Mouse (Mus musculus): Measurements from ENCODE around the gene Tnfsf13b. TPM values are rescaled to one million over a fixed set of nuclear protein-coding genes. Genes with fewer than 3 reads are reported as not detected.

Gene Tnfsf13b
- total and polyA plus RNA-seq, 3 experiments = 0.16 TPM; not detected in 2

GRCm38 (mm10) chr8:10006986-10007659, 856 bp downstream of the Tnfsf13b start:
- H3K36me3 ChIP-seq (replicated peaks) = no peaks in the 10 kb centered on the region
- TF ChIP-seq POLR2AphosphoS5 (IDR thresholded peaks at IDR 0.05; ENCODE audit: insufficient replicate concordance, low read depth, low read length) (no peak), GATA2 (IDR thresholded peaks at IDR 0.05; ENCODE audit: borderline replicate concordance, low read depth, low read length) (no peak), CTCF (IDR thresholded peaks at IDR 0.05; ENCODE audit: low read depth, low read length) (no peak), GATA1 (IDR thresholded peaks at IDR 0.05; ENCODE audit: borderline replicate concordance, low read length) (no peak), TAL1 (conservative IDR thresholded peaks at IDR 0.05; ENCODE audit: low read depth, low read length) (no peak)
- DNase-seq (ENCODE audit: low spot score) (no peak), ATAC-seq (ENCODE audit: extremely low read depth, insufficient number of reproducible peaks, low FRiP score, poor library complexity, severe bottlenecking) (no peak)
- no peaks in the 10 kb centered on the region for H3K4me1 ChIP-seq (ENCODE audit: insufficient read depth, low read depth, low read length)
- H3K4me3 ChIP-seq (ENCODE audit: low read depth, low read length) = peak overlapping the region; percentile 9; the same call in 1 of the 2 replicates
- peaks cover 17% of the 10 kb centered on the region; the same call in 1 of the 2 replicates for H3K27me3 ChIP-seq (ENCODE audit: insufficient read depth, low read length)
- no peaks in the 10 kb centered on the region for H3K9me3 ChIP-seq (replicated peaks)

DNA sequence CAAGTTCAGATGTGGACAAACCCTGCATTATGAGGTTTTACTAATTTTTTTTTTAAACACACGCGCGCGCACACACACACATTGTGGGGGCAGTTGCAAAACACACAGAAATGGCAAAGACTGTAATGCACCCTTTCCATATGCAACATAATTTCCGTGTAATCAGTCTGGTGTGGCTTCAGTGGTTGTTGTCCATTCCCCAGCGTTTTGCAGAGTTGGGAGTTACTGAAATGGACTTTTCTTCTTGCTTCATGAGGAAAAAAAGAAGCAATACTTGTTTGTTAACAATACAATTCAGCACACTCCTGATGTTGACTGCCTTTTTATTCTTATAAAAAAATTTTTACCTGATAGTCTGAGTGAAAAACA, 1.4 kb downstream of the Tnfsf13b start:
- H3K27me3 ChIP-seq (ENCODE audit: insufficient read depth, low read length) = peaks cover 17% of the 10 kb centered on the region; the same call in 1 of the 2 replicates
- H3K9me3 ChIP-seq (replicated peaks) = no peaks in the 10 kb centered on the region
- H3K36me3 ChIP-seq (replicated peaks) = no peaks in the 10 kb centered on the region
- no peak for ATAC-seq (ENCODE audit: extremely low read depth, insufficient number of reproducible peaks, low FRiP score, poor library complexity, severe bottlenecking)
- TF ChIP-seq CTCF (IDR thresholded peaks at IDR 0.05; ENCODE audit: low read depth, low read length) (no peak), GATA2 (IDR thresholded peaks at IDR 0.05; ENCODE audit: borderline replicate concordance, low read depth, low read length) (no peak), GATA1 (IDR thresholded peaks at IDR 0.05; ENCODE audit: borderline replicate concordance, low read length) (no peak), TAL1 (conservative IDR thresholded peaks at IDR 0.05; ENCODE audit: low read depth, low read length) (no peak), POLR2AphosphoS5 (IDR thresholded peaks at IDR 0.05; ENCODE audit: insufficient replicate concordance, low read depth, low read length) (no peak)
- H3K4me1 ChIP-seq (ENCODE audit: insufficient read depth, low read depth, low read length) = no peaks in the 10 kb centered on the region
- H3K4me3 ChIP-seq (ENCODE audit: low read depth, low read length) = no peak overlapping the region
- DNase-seq (ENCODE audit: low spot score) = no peak

DNA sequence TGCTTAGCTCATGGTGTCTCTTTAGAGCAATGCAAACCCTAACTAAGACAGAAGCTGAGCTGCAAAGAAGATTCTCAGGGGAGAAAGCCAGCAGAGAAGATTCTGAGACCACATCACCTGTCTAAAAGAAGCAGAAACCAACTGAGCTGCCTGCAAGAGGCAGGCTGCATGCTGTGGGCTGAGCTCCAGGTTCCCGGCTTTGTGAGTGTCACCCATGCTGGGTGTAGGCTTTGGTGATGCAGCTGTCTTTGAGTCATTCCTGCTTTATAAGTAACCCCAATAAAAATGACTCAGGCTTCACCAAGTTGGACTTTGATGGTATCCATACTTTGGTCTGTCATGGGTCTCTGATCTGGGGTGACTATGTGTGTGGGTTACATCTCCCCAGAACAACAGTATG, 10.0 kb downstream of the Tnfsf13b start:
- H3K27me3 ChIP-seq (ENCODE audit: insufficient read depth, low read length) = no peaks in the 10 kb centered on the region; the same call in 1 of the 2 replicates
- no peaks in the 10 kb centered on the region for H3K4me1 ChIP-seq (ENCODE audit: insufficient read depth, low read depth, low read length)
- no peaks in the 10 kb centered on the region for H3K36me3 ChIP-seq (replicated peaks)
- no peak for DNase-seq (ENCODE audit: low spot score)
- no peak overlapping the region for H3K4me3 ChIP-seq (ENCODE audit: low read depth, low read length)
- TF ChIP-seq GATA1 (IDR thresholded peaks at IDR 0.05; ENCODE audit: borderline replicate concordance, low read length) (no peak), GATA2 (IDR thresholded peaks at IDR 0.05; ENCODE audit: borderline replicate concordance, low read depth, low read length) (no peak), CTCF (IDR thresholded peaks at IDR 0.05; ENCODE audit: low read depth, low read length) (no peak), TAL1 (conservative IDR thresholded peaks at IDR 0.05; ENCODE audit: low read depth, low read length) (no peak), POLR2AphosphoS5 (IDR thresholded peaks at IDR 0.05; ENCODE audit: insufficient replicate concordance, low read depth, low read length) (no peak)
- no peaks in the 10 kb centered on the region for H3K9me3 ChIP-seq (replicated peaks)
- ATAC-seq (ENCODE audit: extremely low read depth, insufficient number of reproducible peaks, low FRiP score, poor library complexity, severe bottlenecking) = no peak

GRCm38 (mm10) chr8:10017231-10017630, 11.0 kb downstream of the Tnfsf13b start:
- TF ChIP-seq TAL1 (conservative IDR thresholded peaks at IDR 0.05; ENCODE audit: low read depth, low read length) (no peak), POLR2AphosphoS5 (IDR thresholded peaks at IDR 0.05; ENCODE audit: insufficient replicate concordance, low read depth, low read length) (no peak), CTCF (IDR thresholded peaks at IDR 0.05; ENCODE audit: low read depth, low read length) (no peak), GATA2 (IDR thresholded peaks at IDR 0.05; ENCODE audit: borderline replicate concordance, low read depth, low read length) (no peak), GATA1 (IDR thresholded peaks at IDR 0.05; ENCODE audit: borderline replicate concordance, low read length) (no peak)
- no peaks in the 10 kb centered on the region for H3K36me3 ChIP-seq (replicated peaks)
- H3K4me3 ChIP-seq (ENCODE audit: low read depth, low read length) = no peak overlapping the region
- DNase-seq (ENCODE audit: low spot score) (no peak), ATAC-seq (ENCODE audit: extremely low read depth, insufficient number of reproducible peaks, low FRiP score, poor library complexity, severe bottlenecking) (no peak)
- no peaks in the 10 kb centered on the region for H3K4me1 ChIP-seq (ENCODE audit: insufficient read depth, low read depth, low read length)
- no peaks in the 10 kb centered on the region; the same call in 1 of the 2 replicates for H3K27me3 ChIP-seq (ENCODE audit: insufficient read depth, low read length)
- H3K9me3 ChIP-seq (replicated peaks) = no peaks in the 10 kb centered on the region

- Histone ChIP-seq H3K4me3 (ENCODE audit: low read depth, low read length) (no peak overlapping the region), H3K27me3 (ENCODE audit: insufficient read depth, low read length) (peaks cover 2% of the 10 kb centered on the region; the same call in 1 of the 2 replicates), H3K36me3 (replicated peaks) (no peaks in the 10 kb centered on the region), H3K9me3 (replicated peaks) (no peaks in the 10 kb centered on the region), H3K4me1 (ENCODE audit: insufficient read depth, low read depth, low read length) (no peaks in the 10 kb centered on the region)
- TF ChIP-seq POLR2AphosphoS5 (IDR thresholded peaks at IDR 0.05; ENCODE audit: insufficient replicate concordance, low read depth, low read length) = no peak
- ATAC-seq (ENCODE audit: extremely low read depth, insufficient number of reproducible peaks, low FRiP score, poor library complexity, severe bottlenecking) = no peak
- DNase-seq (ENCODE audit: low spot score) = no peak
Observed at GRCm38 (mm10) chr8:10030320-10031060, 24.2 kb downstream of the Tnfsf13b start.

- TF ChIP-seq GATA1 (IDR thresholded peaks at IDR 0.05; ENCODE audit: borderline replicate concordance, low read length) = no peak
- no peak for TF ChIP-seq TAL1 (conservative IDR thresholded peaks at IDR 0.05; ENCODE audit: low read depth, low read length)
- no peak for TF ChIP-seq CTCF (IDR thresholded peaks at IDR 0.05; ENCODE audit: low read depth, low read length)
- TF ChIP-seq GATA2 (IDR thresholded peaks at IDR 0.05; ENCODE audit: borderline replicate concordance, low read depth, low read length) = no peak
- no peak for TF ChIP-seq POLR2AphosphoS5 (IDR thresholded peaks at IDR 0.05; ENCODE audit: insufficient replicate concordance, low read depth, low read length)
- Histone ChIP-seq H3K4me1 (ENCODE audit: insufficient read depth, low read depth, low read length) (no peaks in the 10 kb centered on the region), H3K36me3 (replicated peaks) (no peaks in the 10 kb centered on the region), H3K27me3 (ENCODE audit: insufficient read depth, low read length) (peaks cover 4% of the 10 kb centered on the region; the same call in 1 of the 2 replicates), H3K4me3 (ENCODE audit: low read depth, low read length) (no peak overlapping the region), H3K9me3 (replicated peaks) (no peaks in the 10 kb centered on the region)
- ATAC-seq (ENCODE audit: extremely low read depth, insufficient number of reproducible peaks, low FRiP score, poor library complexity, severe bottlenecking) = no peak
- DNase-seq (ENCODE audit: low spot score) = no peak
Observed at GRCm38 (mm10) chr8:10031177-10031576, 24.9 kb downstream of the Tnfsf13b start.

Data from G1E (cell line).